Mouse (Mus musculus): ENCODE data around the gene Marcks.

GRCm38 (mm10) chr10:37148016-37148415, 9.3 kb upstream of the Marcks start:
- TF ChIP-seq CTCF (IDR thresholded peaks at IDR 0.05; ENCODE audit: low read depth, low read length) = no peak
- TF ChIP-seq GATA1 (IDR thresholded peaks at IDR 0.05; ENCODE audit: borderline replicate concordance, low read length) = no peak
- TF ChIP-seq TAL1 (conservative IDR thresholded peaks at IDR 0.05; ENCODE audit: low read depth, low read length) = no peak
- TF ChIP-seq POLR2AphosphoS5 (IDR thresholded peaks at IDR 0.05; ENCODE audit: insufficient replicate concordance, low read depth, low read length) = no peak

All from G1E (cell line).